Comparison of ENCODE assay signal across 30 mouse cellular contexts in genomic region chr2:153083824-153084223, GRCm38 (mm10). TPM values are rescaled to one million over a fixed set of nuclear protein-coding genes. Genes with fewer than 3 reads are reported as not detected.
A peak's percentile ranks its signal among the peaks of the same experiment; 100 is the strongest.
DNase-seq lines count a peak whose midpoint lies in the region; ATAC-seq and TF ChIP-seq lines count a peak whose summit lies in the region.
"Had no signal": no experiment of that assay in that cellular context is flagged by ENCODE, and none has a peak within 500 bp of the region (broad histone marks: within the 10 kb centered on the region; RNA-seq: fewer than 3 reads in every experiment).

No protein-coding gene starts in this region.

- no peaks in the 10 kb centered on the region for H3K9me3 ChIP-seq in lung, postnatal 0 days (ENCODE audit: low read length)
- no peaks in the 10 kb centered on the region for H3K9me3 ChIP-seq in liver, postnatal 0 days (ENCODE audit: low read length)
- H3K9me3 ChIP-seq: embryonic facial prominence, embryonic 12.5 days; G1E; hindbrain, embryonic 10.5 days; kidney, embryonic 15.5 days; midbrain, embryonic 15.5 days; neural tube, embryonic 15.5 days had no signal

- ATAC-seq in lung, postnatal 0 days: peak; percentile 30
- ATAC-seq in liver, postnatal 0 days: peak; percentile 40
- ATAC-seq: activated CD4-positive, CD25-positive, alpha-beta regulatory T cell, adult 4 months; CD4-positive, CD25-positive, alpha-beta regulatory T cell, adult 4 months; forebrain, embryonic 14.5 days; hindbrain, postnatal 0 days; midbrain, embryonic 15.5 days had no signal

- H3K9ac ChIP-seq in lung, postnatal 0 days (replicated peaks; ENCODE audit: low read depth): no peak overlapping the region
- H3K9ac ChIP-seq in liver, postnatal 0 days (replicated peaks): no peak overlapping the region
- H3K9ac ChIP-seq: embryonic facial prominence, embryonic 12.5 days; kidney, embryonic 15.5 days; lung, embryonic 14.5 days; midbrain, embryonic 15.5 days; neural tube, embryonic 15.5 days had no signal

- no peaks in the 10 kb centered on the region for H3K27me3 ChIP-seq in lung, postnatal 0 days (replicated peaks; ENCODE audit: insufficient read depth, low read length)
- no peaks in the 10 kb centered on the region for H3K27me3 ChIP-seq in liver, postnatal 0 days (ENCODE audit: insufficient read depth, low read length)
- H3K27me3 ChIP-seq: neural tube, embryonic 15.5 days had no signal

- TF ChIP-seq CTCF in lung, postnatal 0 days (IDR thresholded peaks at IDR 0.05): no peak
- no peak for TF ChIP-seq CTCF in liver, postnatal 0 days (IDR thresholded peaks at IDR 0.05; ENCODE audit: low read depth)

- H3K4me3 ChIP-seq in lung, postnatal 0 days (ENCODE audit: low read depth, low read length): no peak overlapping the region
- no peak overlapping the region for H3K4me3 ChIP-seq in liver, postnatal 0 days (ENCODE audit: low read depth, low read length)
- H3K4me3 ChIP-seq: embryonic facial prominence, embryonic 12.5 days; erythroblast, embryonic 14.5 days; hindbrain, embryonic 10.5 days; kidney, embryonic 15.5 days; layer of hippocampus, adult 2 months; midbrain, embryonic 15.5 days; neural tube, embryonic 15.5 days had no signal

- peak overlapping the region; percentile 86 for H3K27ac ChIP-seq in lung, postnatal 0 days (ENCODE audit: low read length)
- peak overlapping the region; percentile 92 for H3K27ac ChIP-seq in liver, postnatal 0 days (ENCODE audit: low read depth)
- H3K27ac ChIP-seq: embryonic facial prominence, embryonic 12.5 days; hindbrain, embryonic 10.5 days; hindbrain, postnatal 0 days; kidney, embryonic 15.5 days; layer of hippocampus, adult 2 months; midbrain, embryonic 15.5 days; neural tube, embryonic 15.5 days had no signal

- DNase-seq in cerebellum, adult 9-11 months: peak; percentile 0
- no peak for DNase-seq in cerebellum, adult 9-10 months
- no peak for DNase-seq in lung, postnatal 0 days (ENCODE audit: low spot score)
- DNase-seq in lung, adult 18-20 months: no peak
- DNase-seq in liver, postnatal 0 days: no peak
- no peak for DNase-seq in layer of hippocampus, adult 11-12 months (ENCODE audit: low spot score)
- no peak for DNase-seq in kidney, postnatal 4 days
- no peak for DNase-seq in adrenal gland, postnatal 14 days
- DNase-seq: adrenal gland, postnatal 25 days; cerebellum, adult 8-10 months; gastrocnemius, postnatal 10 days; lung, embryonic 14.5 days; right cerebral cortex, postnatal 25 days had no signal

- H3K4me1 ChIP-seq in lung, postnatal 0 days (ENCODE audit: insufficient read depth, low read depth, low read length): peaks cover 7% of the 10 kb centered on the region; the same call in 1 of the 2 replicates
- H3K4me1 ChIP-seq in liver, postnatal 0 days (ENCODE audit: insufficient read depth): peaks cover 18% of the 10 kb centered on the region
- H3K4me1 ChIP-seq: embryonic facial prominence, embryonic 12.5 days; hindbrain, embryonic 10.5 days; kidney, embryonic 15.5 days; midbrain, embryonic 15.5 days; neural tube, embryonic 15.5 days had no signal

- H3K36me3 ChIP-seq in lung, postnatal 0 days (ENCODE audit: insufficient read depth, low read length): no peaks in the 10 kb centered on the region
- no peaks in the 10 kb centered on the region for H3K36me3 ChIP-seq in liver, postnatal 0 days (replicated peaks; ENCODE audit: insufficient read depth, low read length)
- H3K36me3 ChIP-seq: embryonic facial prominence, embryonic 12.5 days; G1E; hindbrain, embryonic 10.5 days; kidney, embryonic 15.5 days; midbrain, embryonic 15.5 days; neural tube, embryonic 15.5 days had no signal

- WGBS in lung, postnatal 0 days: 54% methylated on average over 4 of the region's 4 CpGs
- WGBS in liver, postnatal 0 days (ENCODE audit: insufficient replicate concordance): 56% methylated on average over 4 of the region's 4 CpGs

- no peak for TF ChIP-seq EP300 in lung, postnatal 0 days (IDR thresholded peaks at IDR 0.05)
- TF ChIP-seq EP300 in liver, postnatal 0 days (IDR thresholded peaks at IDR 0.05; ENCODE audit: low read depth): no peak

- no peak overlapping the region for H3K4me2 ChIP-seq in lung, postnatal 0 days (replicated peaks; ENCODE audit: low read depth, low read length)
- no peak overlapping the region for H3K4me2 ChIP-seq in liver, postnatal 0 days (ENCODE audit: low read depth, low read length)
- H3K4me2 ChIP-seq: embryonic facial prominence, embryonic 12.5 days; kidney, embryonic 15.5 days; lung, embryonic 14.5 days; midbrain, embryonic 15.5 days; neural tube, embryonic 15.5 days had no signal

RNA-seq across cellular contexts. Expression of gene Ccm2l, which starts 18.1 kb away (rescaled TPM):
- polyA plus RNA-seq in lung, postnatal 0 days (2015; fragmentation: Nextera tagmentation; extraction: Ambion mirVana): 10.7 and 11.1 TPM in 2 replicates
- polyA plus RNA-seq in liver, postnatal 0 days (2015; fragmentation: Nextera tagmentation; extraction: Ambion mirVana): 0.89 and 1.1 TPM in 2 replicates
- total RNA-seq in adrenal gland, postnatal 14 days (2021): 15.3 and 21.3 TPM in 2 replicates
- total RNA-seq: megakaryocyte-erythroid progenitor cell, adult 5-6 weeks had no signal
- polyA plus RNA-seq: activated CD4-positive, CD25-positive, alpha-beta regulatory T cell, adult 4 months; CD4-positive, CD25-positive, alpha-beta regulatory T cell, adult 4 months; erythroblast, embryonic 14.5 days; G1E had no signal

RNA-seq across cellular contexts. Expression of gene Hck, which starts 24.4 kb away (rescaled TPM):
- polyA plus RNA-seq in lung, postnatal 0 days (2015; fragmentation: Nextera tagmentation; extraction: Ambion mirVana): 37.1 and 59.4 TPM in 2 replicates
- 13.3 and 14.0 TPM in 2 replicates for polyA plus RNA-seq in liver, postnatal 0 days (2015; fragmentation: Nextera tagmentation; extraction: Ambion mirVana)
- 2.0 and 2.9 TPM in 2 replicates for total RNA-seq in adrenal gland, postnatal 14 days (2021)
- polyA plus RNA-seq: G1E had no signal

RNA-seq across cellular contexts. Expression of gene Xkr7, which starts 52.2 kb away (rescaled TPM):
- polyA plus RNA-seq in lung, postnatal 0 days (2015; fragmentation: Nextera tagmentation; extraction: Ambion mirVana): not detected in 2 replicates
- not detected in 2 replicates for polyA plus RNA-seq in liver, postnatal 0 days (2015; fragmentation: Nextera tagmentation; extraction: Ambion mirVana)
- 0.93 and 1.3 TPM in 2 replicates for total RNA-seq in adrenal gland, postnatal 14 days (2021)
- total RNA-seq: heart, adult 8-10 months; megakaryocyte-erythroid progenitor cell, adult 5-6 weeks had no signal
- polyA plus RNA-seq: activated CD4-positive, CD25-positive, alpha-beta regulatory T cell, adult 4 months; CD4-positive, CD25-positive, alpha-beta regulatory T cell, adult 4 months; erythroblast, embryonic 14.5 days; G1E; heart, embryonic 16.5 days; intestine, postnatal 0 days; kidney, embryonic 15.5 days; lung, embryonic 14.5 days; stomach, embryonic 16.5 days had no signal
